Mouse (Mus musculus) intestine, postnatal 0 days (tissue): ENCODE data around the gene Synpo2l. TPM values are rescaled to one million over a fixed set of nuclear protein-coding genes. Genes with fewer than 3 reads are reported as not detected.

Source experiments
- ATAC-seq: fragments of 200-750 bp; cut with Nextera tagmentation; 2 replicates; pipeline ENCODE4 v1.8.0; 2017; ENCODE audit warnings: mild to moderate bottlenecking, moderate TSS enrichment, moderate library complexity
- H3K27ac ChIP-seq: fragments of 300-500 bp; sonication (generic); 2 replicates; pipeline ENCODE4 v1.5.1; 2014; ENCODE audit warnings: mild to moderate bottlenecking, low read depth, low read length, moderate library complexity
- H3K27me3 ChIP-seq: fragments of 300-500 bp; sonication (generic); replicated peaks from 2 replicates; pipeline ENCODE4 v1.6.1; 2014; ENCODE audit warnings: low read length, mixed read lengths; ENCODE audit not compliant: control insufficient read depth, insufficient read depth
- H3K36me3 ChIP-seq: fragments of 300-500 bp; sonication (generic); 2 replicates; pipeline ENCODE4 v1.6.1; 2014; ENCODE audit warnings: mild to moderate bottlenecking, moderate library complexity; ENCODE audit not compliant: control insufficient read depth, insufficient read depth
- H3K4me1 ChIP-seq: fragments of 300-500 bp; sonication (generic); replicated peaks from 2 replicates; pipeline ENCODE4 v1.6.1; 2014; ENCODE audit warnings: antibody characterized with exemption, low read length, mixed read lengths; ENCODE audit not compliant: control insufficient read depth, insufficient read depth
- H3K4me2 ChIP-seq: fragments of 300-500 bp; sonication (generic); replicated peaks from 2 replicates; pipeline ENCODE4 v1.6.1; 2014; ENCODE audit warnings: low read depth, mild to moderate bottlenecking, moderate library complexity
- H3K4me3 ChIP-seq: fragments of 300-500 bp; sonication (generic); 2 replicates; pipeline ENCODE4 v1.5.1; 2014; ENCODE audit warnings: low read depth, low read length
- H3K9ac ChIP-seq: fragments of 300-500 bp; sonication (generic); 2 replicates; pipeline ENCODE4 v1.6.1; 2014; ENCODE audit warnings: mild to moderate bottlenecking, low read depth, low read length
- H3K9me3 ChIP-seq: fragments of 300-500 bp; sonication (generic); 2 replicates; pipeline ENCODE4 v1.6.1; 2016; ENCODE audit warnings: mixed run types; ENCODE audit not compliant: control insufficient read depth
- CTCF ChIP-seq: sonication (generic); IDR thresholded peaks from 2 replicates; pipeline ENCODE4 v1.5.1; 2016; ENCODE audit warnings: low read depth, mild to moderate bottlenecking, control low read depth, antibody characterized with exemption, moderate library complexity
- WGBS: fragments of 180-500 bp; shearing (Covaris S2); extraction: QIAGEN DNeasy Blood & Tissue Kit; methylation state at CpG from one replicate; pipeline ENCODE4 v1.1.7; 2014; 5-methylcytosine and 5-hydroxymethylcytosine counted together
- polyA plus RNA-seq: library from polyadenylated mRNA; unstranded; fragments of >200 nt; fragmentation: Nextera tagmentation; extraction: Ambion mirVana; gene quantifications from 2 replicates; pipeline ENCODE4 v1.2.1, GENCODE M21; 2015

Synpo2l gene
- polyA plus RNA-seq, 1 experiment from 2014 or later: 0.23 TPM

- H3K27ac ChIP-seq: peak overlapping the region; percentile 88
- peak overlapping the region; percentile 66 for H3K4me3 ChIP-seq
- H3K9me3 ChIP-seq: no peaks in the 10 kb centered on the region
- WGBS: 30% methylated on average over 16 of the region's 19 CpGs
- H3K27me3 ChIP-seq: 0 out of 2 replicates have a peak, but pooled peaks cover 5% of the 10 kb centered on the region
- no peak for TF ChIP-seq CTCF
- peak overlapping the region; percentile 68 for H3K9ac ChIP-seq
- ATAC-seq: peak; percentile 15; the same call in 1 of the 2 replicates
- peaks cover 8% of the 10 kb centered on the region for H3K4me1 ChIP-seq
- H3K4me2 ChIP-seq: peak overlapping the region; percentile 96
- no peaks in the 10 kb centered on the region for H3K36me3 ChIP-seq
Measured at GRCm38 (mm10) chr14:20661661-20662331, 6.4 kb downstream of the Synpo2l start.

- peak; percentile 91 for TF ChIP-seq CTCF
- peak overlapping the region; percentile 96 for H3K4me2 ChIP-seq
- 0 out of 2 replicates have a peak, but pooled peaks cover 5% of the 10 kb centered on the region for H3K27me3 ChIP-seq
- peaks cover 8% of the 10 kb centered on the region for H3K4me1 ChIP-seq
- ATAC-seq: peak; percentile 77
- H3K27ac ChIP-seq: peak overlapping the region; percentile 88
- peak overlapping the region; percentile 68 for H3K9ac ChIP-seq
- WGBS: 2% methylated on average over 52 of the region's 52 CpGs
- H3K4me3 ChIP-seq: peak overlapping the region; percentile 66
- H3K9me3 ChIP-seq: no peaks in the 10 kb centered on the region
- no peaks in the 10 kb centered on the region for H3K36me3 ChIP-seq
Measured at GRCm38 (mm10) chr14:20660827-20661660, 7.1 kb downstream of the Synpo2l start.

- Histone ChIP-seq H3K27me3 (0 out of 2 replicates have a peak, but pooled peaks cover 5% of the 10 kb centered on the region), H3K4me2 (no peak overlapping the region), H3K9me3 (no peaks in the 10 kb centered on the region), H3K36me3 (no peaks in the 10 kb centered on the region), H3K4me3 (no peak overlapping the region), H3K4me1 (peaks cover 8% of the 10 kb centered on the region), H3K27ac (no peak overlapping the region), H3K9ac (no peak overlapping the region)
- 95% methylated on average over 7 of the region's 7 CpGs for WGBS
- no peak for ATAC-seq
- no peak for TF ChIP-seq CTCF
Measured at GRCm38 (mm10) chr14:20659687-20660086, 8.5 kb downstream of the Synpo2l start.

GRCm38 (mm10) chr14:20658902-20659301 lies 9.3 kb downstream of the Synpo2l start:
- WGBS: 88% methylated on average over 6 of the region's 6 CpGs
- no peak overlapping the region for H3K27ac ChIP-seq

GRCm38 (mm10) chr14:20658326-20658725 lies 9.8 kb downstream of the Synpo2l start:
- no peak overlapping the region for H3K27ac ChIP-seq

More at GRCm38 (mm10) chr14:20658902-20659301, 9.3 kb downstream of the Synpo2l start:
- TF ChIP-seq CTCF: no peak
- Histone ChIP-seq H3K4me1 (peaks cover 8% of the 10 kb centered on the region), H3K9me3 (no peaks in the 10 kb centered on the region), H3K4me3 (no peak overlapping the region), H3K9ac (no peak overlapping the region), H3K27me3 (0 out of 2 replicates have a peak, but pooled peaks cover 5% of the 10 kb centered on the region), H3K4me2 (no peak overlapping the region), H3K36me3 (no peaks in the 10 kb centered on the region)
- ATAC-seq: no peak

GRCm38 (mm10) chr14:20656361-20656760 lies 11.8 kb downstream of the Synpo2l start, which contains the start of gene Myoz1:
Gene Myoz1 (minus strand): TSS chr14:20656540.
- H3K36me3 ChIP-seq: no peaks in the 10 kb centered on the region
- no peak within 1 kb of the TSS for H3K4me3 ChIP-seq
- H3K4me1 ChIP-seq: no peaks in the 10 kb centered on the region
- no peak within 1 kb of the TSS for H3K9ac ChIP-seq
- H3K27me3 ChIP-seq: no peaks in the 10 kb centered on the region
- 59% methylated on average over 11 of the region's 11 CpGs for WGBS
- H3K9me3 ChIP-seq: no peaks in the 10 kb centered on the region
- TF ChIP-seq CTCF: no peak
- no peak within 1 kb of the TSS for H3K27ac ChIP-seq
- no peak within 1 kb of the TSS for H3K4me2 ChIP-seq
- no peak for ATAC-seq

More at GRCm38 (mm10) chr14:20658326-20658725, 9.8 kb downstream of the Synpo2l start:
- Histone ChIP-seq H3K27me3 (0 out of 2 replicates have a peak, but pooled peaks cover 5% of the 10 kb centered on the region), H3K9ac (no peak overlapping the region), H3K4me3 (no peak overlapping the region), H3K9me3 (no peaks in the 10 kb centered on the region), H3K36me3 (no peaks in the 10 kb centered on the region), H3K4me2 (no peak overlapping the region), H3K4me1 (peaks cover 8% of the 10 kb centered on the region)
- TF ChIP-seq CTCF: peak; percentile 84
- no peak for ATAC-seq
